Comparison of ENCODE assay signal across 8 mouse cellular contexts in genomic region chr9:120010781-120011511, GRCm38 (mm10). TPM values are rescaled to one million over a fixed set of nuclear protein-coding genes. Genes with fewer than 3 reads are reported as not detected.
A peak's percentile ranks its signal among the peaks of the same experiment; 100 is the strongest.
DNase-seq lines count a peak whose midpoint lies in the region; ATAC-seq and TF ChIP-seq lines count a peak whose summit lies in the region.

No protein-coding gene starts in this region.

- peak overlapping the region; percentile 41 for H3K4me3 ChIP-seq in heart, embryonic 11.5 days (ENCODE audit: low read depth, low read length)
- H3K4me3 ChIP-seq in kidney, embryonic 15.5 days (replicated peaks): peak overlapping the region; percentile 49
- peak overlapping the region; percentile 43 for H3K4me3 ChIP-seq in limb, embryonic 15.5 days

- WGBS in heart, embryonic 11.5 days (ENCODE audit: insufficient replicate concordance): 2% methylated on average over 38 of the region's 60 CpGs
- 2% methylated on average over 58 of the region's 60 CpGs for WGBS in kidney, embryonic 15.5 days
- WGBS in limb, embryonic 15.5 days: 2% methylated on average over 48 of the region's 60 CpGs

- peak; percentile 83 for ATAC-seq in erythroblast, adult 5-6 weeks (replicated peaks; ENCODE audit: low FRiP score, poor library complexity, severe bottlenecking)
- peak; percentile 90 for ATAC-seq in heart, embryonic 11.5 days (replicated peaks; ENCODE audit: insufficient number of reproducible peaks, low FRiP score, low TSS enrichment)
- ATAC-seq in kidney, embryonic 15.5 days (replicated peaks; ENCODE audit: low FRiP score): peak; percentile 90
- peak; percentile 89 for ATAC-seq in limb, embryonic 15.5 days (ENCODE audit: insufficient number of reproducible peaks, low FRiP score, low TSS enrichment, low read depth)

- peak; percentile 75 for TF ChIP-seq POLR2A in brain, embryonic 14.5 days (IDR thresholded peaks at IDR 0.05; ENCODE audit: borderline replicate concordance, extremely low read depth, insufficient read depth, insufficient read length, poor library complexity, severe bottlenecking)

- H3K36me3 ChIP-seq in heart, embryonic 11.5 days (ENCODE audit: control insufficient read depth, insufficient read depth, low read length): peaks cover 12% of the 10 kb centered on the region; the same call in 1 of the 2 replicates
- H3K36me3 ChIP-seq in kidney, embryonic 15.5 days: no peaks in the 10 kb centered on the region
- H3K36me3 ChIP-seq in limb, embryonic 15.5 days: no peaks in the 10 kb centered on the region

- H3K27me3 ChIP-seq in heart, embryonic 11.5 days (ENCODE audit: control insufficient read depth, insufficient read depth, low read length): no peaks in the 10 kb centered on the region
- H3K27me3 ChIP-seq in kidney, embryonic 15.5 days: peaks cover 9% of the 10 kb centered on the region; the same call in 1 of the 2 replicates
- H3K27me3 ChIP-seq in limb, embryonic 15.5 days: no peaks in the 10 kb centered on the region

- peaks cover 14% of the 10 kb centered on the region for H3K4me1 ChIP-seq in heart, embryonic 11.5 days (ENCODE audit: control insufficient read depth, insufficient read depth, low read length)
- H3K4me1 ChIP-seq in kidney, embryonic 15.5 days: peaks cover 17% of the 10 kb centered on the region
- peaks cover 18% of the 10 kb centered on the region for H3K4me1 ChIP-seq in limb, embryonic 15.5 days

- peak overlapping the region; percentile 29 for H3K9ac ChIP-seq in heart, embryonic 11.5 days (ENCODE audit: low read depth, low read length)
- peak overlapping the region; percentile 27; the same call in 1 of the 2 replicates for H3K9ac ChIP-seq in kidney, embryonic 15.5 days
- 0 out of 2 replicates have a peak overlapping the region, but pooled peaks have one; percentile 35 for H3K9ac ChIP-seq in limb, embryonic 15.5 days

- H3K9me3 ChIP-seq in heart, embryonic 11.5 days (replicated peaks; ENCODE audit: control insufficient read depth, low read length): no peaks in the 10 kb centered on the region
- no peaks in the 10 kb centered on the region for H3K9me3 ChIP-seq in kidney, embryonic 15.5 days (replicated peaks)
- no peaks in the 10 kb centered on the region for H3K9me3 ChIP-seq in limb, embryonic 15.5 days

- peak overlapping the region; percentile 77 for H3K27ac ChIP-seq in heart, embryonic 11.5 days (ENCODE audit: low read depth, low read length)
- peak overlapping the region; percentile 79 for H3K27ac ChIP-seq in kidney, embryonic 15.5 days
- peak overlapping the region; percentile 86 for H3K27ac ChIP-seq in limb, embryonic 15.5 days

- H3K4me2 ChIP-seq in heart, embryonic 11.5 days: peak overlapping the region; percentile 76
- peak overlapping the region; percentile 90 for H3K4me2 ChIP-seq in kidney, embryonic 15.5 days
- peak overlapping the region; percentile 88 for H3K4me2 ChIP-seq in limb, embryonic 15.5 days

- no peak for TF ChIP-seq CTCF in brain, embryonic 14.5 days (IDR thresholded peaks at IDR 0.05; ENCODE audit: borderline replicate concordance, extremely low read depth, insufficient read depth, insufficient read length)

- DNase-seq in CD4-positive helper T cell, adult 2 months (ENCODE audit: low read depth, low spot score): peak; percentile 97
- DNase-seq in brain, embryonic 14.5 days (ENCODE audit: low read depth): peak; percentile 98
- DNase-seq in monocyte, adult 2 months (ENCODE audit: low read depth in 1 of 2, low spot score in 2 of 2): peak; percentile 56 to 86
- DNase-seq in spleen, postnatal 14 days (ENCODE audit: low spot score in 2 of 2): peak; percentile 82 to 89

RNA-seq across cellular contexts. Expression of gene Xirp1, which starts 12.5 kb away (rescaled TPM):
- 0.01 TPM in 1 of 2 replicates, not detected in the other for polyA plus RNA-seq in brain, embryonic 14.5 days (2012; rRNA removed)
- total RNA-seq in erythroblast, adult 5-6 weeks (2015; ENCODE audit: low replicate concordance): not detected in 2 replicates
- not detected in 2 replicates for total RNA-seq in erythroblast, adult 5-6 weeks (2017; ENCODE audit: low replicate concordance)
- polyA plus RNA-seq in heart, embryonic 11.5 days (2014; fragmentation: Nextera tagmentation; extraction: Ambion mirVana): 38.2 and 64.5 TPM in 2 replicates
- polyA plus RNA-seq in kidney, embryonic 15.5 days (2015; fragmentation: Nextera tagmentation; extraction: Ambion mirVana): 0.38 and 0.41 TPM in 2 replicates
- 1.2 and 4.8 TPM in 2 replicates for polyA plus RNA-seq in limb, embryonic 15.5 days (2015; fragmentation: Nextera tagmentation; extraction: Ambion mirVana)

RNA-seq across cellular contexts. Expression of gene Csrnp1, which starts 26.5 kb away (rescaled TPM):
- polyA plus RNA-seq in brain, embryonic 14.5 days (2012; rRNA removed): 3.4 and 4.9 TPM in 2 replicates
- total RNA-seq in erythroblast, adult 5-6 weeks (2015; ENCODE audit: low replicate concordance): 2.7 and 2.9 TPM in 2 replicates
- total RNA-seq in erythroblast, adult 5-6 weeks (2017; ENCODE audit: low replicate concordance): 1.4 and 3.2 TPM in 2 replicates
- polyA plus RNA-seq in heart, embryonic 11.5 days (2014; fragmentation: Nextera tagmentation; extraction: Ambion mirVana): 3.3 and 4.2 TPM in 2 replicates
- polyA plus RNA-seq in kidney, embryonic 15.5 days (2015; fragmentation: Nextera tagmentation; extraction: Ambion mirVana): 5.6 and 7.1 TPM in 2 replicates
- 8.3 and 9.1 TPM in 2 replicates for polyA plus RNA-seq in limb, embryonic 15.5 days (2015; fragmentation: Nextera tagmentation; extraction: Ambion mirVana)

RNA-seq across cellular contexts. Expression of gene Cx3cr1, which starts 58.7 kb away (rescaled TPM):
- 4.4 and 6.4 TPM in 2 replicates for polyA plus RNA-seq in brain, embryonic 14.5 days (2012; rRNA removed)
- total RNA-seq in erythroblast, adult 5-6 weeks (2015; ENCODE audit: low replicate concordance): 6.7 and 7.3 TPM in 2 replicates
- 8.8 and 13.7 TPM in 2 replicates for total RNA-seq in erythroblast, adult 5-6 weeks (2017; ENCODE audit: low replicate concordance)
- 2.3 and 3.1 TPM in 2 replicates for polyA plus RNA-seq in heart, embryonic 11.5 days (2014; fragmentation: Nextera tagmentation; extraction: Ambion mirVana)
- polyA plus RNA-seq in kidney, embryonic 15.5 days (2015; fragmentation: Nextera tagmentation; extraction: Ambion mirVana): 6.6 and 7.3 TPM in 2 replicates
- 15.1 and 16.0 TPM in 2 replicates for polyA plus RNA-seq in limb, embryonic 15.5 days (2015; fragmentation: Nextera tagmentation; extraction: Ambion mirVana)

Comparison
In these comparisons a context has a peak if more than half of its experiments do, and no peak if none do; other contexts are left out.
1. Peak in every context shown above with its lines: DNase-seq, ATAC-seq, H3K4me3 ChIP-seq and H3K27ac ChIP-seq.